Mouse (Mus musculus) ZHBTc4 (cell line): ENCODE measurements at regions not wholly inside any gene's neighbourhood (a gene's known extent, or its start where the extent isn't known, plus 50 kb on each side); places are given as distances from the start of the nearest gene placed in this dataset.

Experiments used
- DNase-seq: peaks from one replicate; pipeline ENCODE4 v3.0.0-alpha.2; 2011; ENCODE audit warnings: low read depth, low spot score

DNA sequence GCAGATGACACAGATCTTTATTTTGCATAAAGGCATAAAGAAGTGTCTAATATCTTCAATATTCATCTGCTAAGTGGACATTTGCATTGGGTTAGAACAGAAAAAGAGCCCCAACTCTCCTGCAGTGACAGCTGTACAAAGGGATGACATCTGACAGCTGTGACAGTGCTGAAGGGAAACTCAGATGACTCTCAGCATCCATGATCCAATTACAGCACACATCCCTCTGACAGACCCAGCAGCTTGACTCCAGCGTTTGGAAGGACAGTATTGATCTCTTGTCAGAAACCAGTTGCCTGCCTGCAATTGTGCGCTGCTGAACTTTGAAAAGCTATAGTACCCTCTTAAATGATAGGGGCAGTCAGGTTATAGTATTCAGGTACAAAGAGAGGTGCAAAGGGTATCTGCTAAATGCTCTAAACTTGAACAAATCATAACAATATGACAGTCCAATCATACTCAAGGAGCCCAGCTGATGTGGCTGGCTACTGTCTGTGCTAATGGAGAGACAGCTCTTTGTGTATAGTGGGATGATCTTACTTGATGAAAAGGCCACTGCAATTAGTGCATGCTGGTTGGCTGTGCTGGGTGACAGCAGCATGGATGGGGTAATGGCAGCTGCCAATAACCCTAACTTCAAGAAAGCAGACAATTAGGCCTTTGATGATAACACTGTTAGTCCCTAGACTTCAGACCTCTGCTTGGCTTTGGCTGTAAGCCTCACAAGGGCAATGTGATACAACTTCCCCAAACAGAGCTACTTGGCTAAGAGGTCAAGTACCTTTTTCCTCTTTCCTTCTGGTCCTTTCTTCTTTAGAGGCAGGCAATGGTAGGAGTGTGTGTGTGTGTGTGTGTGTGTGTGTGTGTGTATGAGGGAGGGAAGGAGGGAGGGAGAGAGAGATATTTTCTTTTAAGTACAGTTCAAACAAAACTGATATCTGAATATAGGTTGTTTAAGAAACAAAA is 662.9 kb downstream of the Nr4a2 start:
- no peak for DNase-seq

DNA sequence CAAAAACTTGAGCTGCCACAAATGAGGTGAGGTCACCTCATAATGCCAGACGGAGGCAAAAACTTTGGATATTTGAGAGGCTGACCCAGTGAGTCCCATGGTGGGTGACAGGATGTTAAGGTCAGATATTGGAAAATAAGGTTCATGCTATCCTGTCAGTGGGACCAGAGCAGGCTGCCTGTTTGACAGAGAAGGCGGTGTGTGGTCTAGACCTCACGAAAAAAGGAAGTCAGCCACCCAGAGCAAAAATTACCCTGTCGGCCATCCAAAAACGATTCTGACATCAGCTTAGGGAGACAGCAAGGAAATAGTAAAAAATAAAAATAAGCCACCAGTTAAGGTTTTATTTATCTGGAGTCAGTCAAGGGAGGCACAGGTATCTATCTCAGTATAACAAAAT is 664.4 kb downstream of the Nr4a2 start:
- no peak for DNase-seq

DNA sequence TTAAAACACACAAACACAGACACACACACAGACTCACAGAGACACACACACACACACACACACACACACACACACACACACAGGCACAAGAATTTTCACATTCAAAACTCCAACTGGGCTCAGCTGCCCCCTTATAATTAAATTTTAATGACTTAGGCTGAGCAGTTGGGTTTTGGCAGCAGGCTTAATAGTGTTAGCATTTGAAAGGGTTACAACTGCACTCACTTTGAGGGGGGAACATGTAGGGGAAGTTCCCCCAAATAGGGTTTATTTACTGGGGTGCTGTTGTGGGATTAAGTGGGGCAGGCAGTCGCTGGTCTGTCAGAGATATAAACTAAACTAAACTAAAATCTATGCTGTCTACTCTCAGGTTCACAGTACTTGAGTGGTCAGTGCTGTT is 666.2 kb downstream of the Nr4a2 start:
- DNase-seq: no peak

GRCm38 (mm10) chr2:56455856-56456395 is 667.9 kb downstream of the Nr4a2 start:
- no peak for DNase-seq

DNA sequence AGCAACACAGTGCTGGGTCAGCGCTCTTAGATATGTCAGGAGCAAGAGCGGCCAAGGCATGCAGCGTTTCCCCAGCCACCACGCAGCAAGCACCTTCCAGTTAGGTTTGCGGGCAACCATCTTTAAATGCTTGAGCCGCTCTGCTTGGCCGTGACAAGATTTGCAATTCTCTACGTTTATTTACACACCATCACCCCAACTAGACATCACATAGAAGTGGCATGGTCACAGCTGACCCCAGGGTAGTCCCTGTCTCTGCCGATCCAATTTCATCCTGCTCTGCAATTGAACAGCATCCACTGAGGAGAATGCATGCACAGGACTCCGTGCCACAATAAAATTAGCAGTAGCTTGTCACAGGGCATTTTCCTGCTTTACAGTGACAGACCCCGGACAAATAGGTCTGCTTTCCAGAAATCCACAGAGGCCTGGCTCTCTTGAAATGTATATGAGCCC is 669.2 kb downstream of the Nr4a2 start:
- DNase-seq: no peak

DNA sequence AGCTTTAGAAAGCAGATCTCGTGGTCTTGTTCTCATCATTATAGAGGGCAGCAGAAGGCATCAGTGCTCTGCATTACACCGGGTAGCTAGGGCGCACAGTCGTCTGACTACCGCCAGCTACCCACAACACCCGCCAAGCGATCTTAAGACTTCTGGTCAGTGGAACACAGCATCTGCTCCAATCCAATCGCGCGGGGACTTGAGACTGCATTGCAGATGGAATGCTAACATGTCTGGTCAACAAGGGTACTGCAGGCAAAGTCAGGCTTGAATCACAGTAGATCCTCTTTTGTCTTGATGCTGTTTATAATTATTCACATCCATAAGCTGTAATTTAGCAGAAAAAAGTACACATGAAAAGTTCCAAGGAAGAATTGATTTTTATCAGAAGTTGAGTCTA is 682.9 kb downstream of the Nr4a2 start:
- DNase-seq: peak; percentile 70
